Mouse (Mus musculus) cerebellum, postnatal 4 days (tissue): Measurements from ENCODE around the gene Nell2.
"Not testable (repeated sequence)": the region's sequence is repeated elsewhere in the genome, so short reads cannot be mapped to it uniquely, and the experiment has no call there.

ENCODE experiments used
- DNase-seq, 2 experiments: peaks; one replicate each; pipeline ENCODE4 v3.0.0; 2022; ENCODE audit warnings: low spot score in 2 of 2, mixed read lengths in 1 of 2

Nell2 gene

GRCm38 (mm10) chr15:95527948-95528861, at the start of gene Nell2:
Nell2 (minus strand) TSS chr15:95528559.
- peak; percentile 35 to 72 for DNase-seq

- peak in 1 of 2 experiments; percentile 66 for DNase-seq
Measured at GRCm38 (mm10) chr15:95574661-95575060, 46.3 kb upstream of the Nell2 start.

GRCm38 (mm10) chr15:95569606-95570005, 41.2 kb upstream of the Nell2 start:
- DNase-seq: no peak

- no peak for DNase-seq
Measured at GRCm38 (mm10) chr15:95565160-95565559, 36.8 kb upstream of the Nell2 start.

GRCm38 (mm10) chr15:95561303-95561702, 32.9 kb upstream of the Nell2 start:
- no peak for DNase-seq

- no peak for DNase-seq
Measured at GRCm38 (mm10) chr15:95550011-95550410, 21.7 kb upstream of the Nell2 start.

- DNase-seq: no peak
Measured at GRCm38 (mm10) chr15:95542632-95543031, 14.3 kb upstream of the Nell2 start.

- peak in 1 of 2 experiments; percentile 69 for DNase-seq
Measured at GRCm38 (mm10) chr15:95536724-95537123, 8.4 kb upstream of the Nell2 start.

GRCm38 (mm10) chr15:95536230-95536629, 7.9 kb upstream of the Nell2 start:
- DNase-seq: peak in 1 of 2 experiments; percentile 49

- DNase-seq: no peak
Measured at GRCm38 (mm10) chr15:95534644-95535043, 6.3 kb upstream of the Nell2 start.

- DNase-seq: peak in 1 of 2 experiments; percentile 26
Measured at GRCm38 (mm10) chr15:95527461-95527947, 855 bp downstream of the Nell2 start.

GRCm38 (mm10) chr15:95526626-95527411, 1.5 kb downstream of the Nell2 start:
- DNase-seq: no peak

- peak in 1 of 2 experiments; percentile 55 for DNase-seq
Measured at GRCm38 (mm10) chr15:95525997-95526396, 2.4 kb downstream of the Nell2 start.

- no peak for DNase-seq
Measured at GRCm38 (mm10) chr15:95518204-95518603, 10.2 kb downstream of the Nell2 start.

GRCm38 (mm10) chr15:95513306-95513705, 15.1 kb downstream of the Nell2 start:
- not testable (repeated sequence) for DNase-seq

- DNase-seq: no peak
Measured at GRCm38 (mm10) chr15:95495666-95496065, 32.7 kb downstream of the Nell2 start.

- no peak for DNase-seq
Measured at GRCm38 (mm10) chr15:95495193-95495592, 33.2 kb downstream of the Nell2 start.

- no peak for DNase-seq
Measured at GRCm38 (mm10) chr15:95492201-95492600, 36.2 kb downstream of the Nell2 start.

GRCm38 (mm10) chr15:95489174-95489573, 39.2 kb downstream of the Nell2 start:
- DNase-seq: no peak

- DNase-seq: no peak
Measured at GRCm38 (mm10) chr15:95487961-95488360, 40.4 kb downstream of the Nell2 start.

GRCm38 (mm10) chr15:95482002-95482401, 46.4 kb downstream of the Nell2 start:
- DNase-seq: no peak

- no peak for DNase-seq
Measured at GRCm38 (mm10) chr15:95481585-95481984, 46.8 kb downstream of the Nell2 start.
